Mouse (Mus musculus): Measurements from ENCODE around the gene Ercc6. TPM values are rescaled to one million over a fixed set of nuclear protein-coding genes. Genes with fewer than 3 reads are reported as not detected.

Ercc6 gene
- 26.5 and 28.2 TPM in 2 replicates for polyA plus RNA-seq (2014; fragmentation: Nextera tagmentation; extraction: Ambion mirVana)

DNA sequence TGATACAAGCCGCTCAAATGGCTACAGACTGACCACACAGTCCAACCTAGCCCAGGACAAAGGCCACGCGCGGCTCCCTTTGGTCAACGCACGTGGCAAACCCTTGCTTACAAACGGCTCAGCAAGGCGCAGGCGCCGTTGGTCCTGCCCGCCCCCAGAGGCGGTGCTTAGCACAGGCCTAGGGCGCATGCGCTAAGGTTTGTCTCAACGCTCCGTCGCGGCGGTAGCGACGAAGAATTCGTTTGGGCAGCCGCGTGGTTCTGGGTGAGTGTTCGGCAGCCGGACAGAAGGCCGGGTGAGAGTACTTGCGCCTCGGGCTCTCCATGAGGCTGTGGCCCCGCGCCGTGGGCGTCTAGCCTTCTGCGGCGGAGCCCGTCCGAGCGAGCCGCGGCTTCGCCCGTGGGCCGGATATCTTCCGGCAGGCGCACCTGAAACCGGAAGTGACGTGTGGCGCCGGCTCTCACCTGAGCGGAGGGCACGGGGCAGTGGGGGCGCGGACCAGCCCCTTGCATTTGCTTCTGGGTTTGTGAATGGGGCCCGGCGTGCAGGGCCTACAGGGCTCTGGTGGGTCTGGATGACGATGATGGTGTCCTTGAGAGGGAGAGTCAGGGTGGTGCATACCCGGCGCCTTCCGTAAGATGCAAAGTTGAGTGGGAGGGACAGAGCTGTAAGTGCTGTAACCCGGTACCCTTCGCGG, at the start of gene Ercc6:
Ercc6 (plus strand) TSS at position 186 of the 697 bp plus-strand sequence.
- ATAC-seq (ENCODE audit: insufficient number of reproducible peaks, low FRiP score, low TSS enrichment, low read depth), result peak; percentile 96
- Histone ChIP-seq H3K4me1 (ENCODE audit: control insufficient read depth, insufficient read depth, low read length) (0 out of 2 replicates have a peak, but pooled peaks cover 2% of the 10 kb centered on the region), H3K27me3 (ENCODE audit: control insufficient read depth, insufficient read depth, low read length) (no peaks in the 10 kb centered on the region), H3K36me3 (ENCODE audit: control insufficient read depth, insufficient read depth, low read length) (peaks cover 5% of the 10 kb centered on the region), H3K27ac (replicated peaks; ENCODE audit: low read depth, low read length) (peak within 1 kb of the TSS; percentile 68; the same call in 1 of the 2 replicates), H3K4me2 (ENCODE audit: low read depth, severe bottlenecking) (peak within 1 kb of the TSS; percentile 84), H3K9me3 (ENCODE audit: control insufficient read depth, low read length) (no peaks in the 10 kb centered on the region), H3K4me3 (ENCODE audit: low read depth, low read length) (peak within 1 kb of the TSS; percentile 74), H3K9ac (ENCODE audit: low read length) (peak within 1 kb of the TSS; percentile 78)
- peak; percentile 96 for DNase-seq (ENCODE audit: low spot score)
- under 1% methylated on average over 62 of the region's 62 CpGs for WGBS

- DNase-seq (ENCODE audit: low spot score) (peak; percentile 43), ATAC-seq (ENCODE audit: insufficient number of reproducible peaks, low FRiP score, low TSS enrichment, low read depth) (0 out of 2 replicates have a peak, but pooled peaks have one; percentile 26)
- 0% methylated on average over 66 of the region's 70 CpGs for WGBS
- no peaks in the 10 kb centered on the region for H3K9me3 ChIP-seq (ENCODE audit: control insufficient read depth, low read length)
- H3K27ac ChIP-seq (replicated peaks; ENCODE audit: low read depth, low read length), result no peak within 1 kb of the TSS
- no peak within 1 kb of the TSS for H3K9ac ChIP-seq (ENCODE audit: low read length)
- peak within 1 kb of the TSS; percentile 31 for H3K4me3 ChIP-seq (ENCODE audit: low read depth, low read length)
- peaks cover 77% of the 10 kb centered on the region for H3K27me3 ChIP-seq (ENCODE audit: control insufficient read depth, insufficient read depth, low read length)
- 0 out of 2 replicates have a peak, but pooled peaks cover 7% of the 10 kb centered on the region for H3K4me1 ChIP-seq (ENCODE audit: control insufficient read depth, insufficient read depth, low read length)
- H3K4me2 ChIP-seq (ENCODE audit: low read depth, severe bottlenecking), result peak within 1 kb of the TSS; percentile 57
- H3K36me3 ChIP-seq (ENCODE audit: control insufficient read depth, insufficient read depth, low read length), result no peaks in the 10 kb centered on the region
These were observed 48.5 kb upstream of the Ercc6 start, which contains the start of gene Slc18a3 for GRCm38 (mm10) chr14:32464601-32465505. TSS of gene Slc18a3 (minus strand) at chr14:32464850.

- no peak overlapping the region for H3K9ac ChIP-seq (ENCODE audit: low read length)
These were observed 47.8 kb upstream of the Ercc6 start for GRCm38 (mm10) chr14:32465506-32465870.

DNA sequence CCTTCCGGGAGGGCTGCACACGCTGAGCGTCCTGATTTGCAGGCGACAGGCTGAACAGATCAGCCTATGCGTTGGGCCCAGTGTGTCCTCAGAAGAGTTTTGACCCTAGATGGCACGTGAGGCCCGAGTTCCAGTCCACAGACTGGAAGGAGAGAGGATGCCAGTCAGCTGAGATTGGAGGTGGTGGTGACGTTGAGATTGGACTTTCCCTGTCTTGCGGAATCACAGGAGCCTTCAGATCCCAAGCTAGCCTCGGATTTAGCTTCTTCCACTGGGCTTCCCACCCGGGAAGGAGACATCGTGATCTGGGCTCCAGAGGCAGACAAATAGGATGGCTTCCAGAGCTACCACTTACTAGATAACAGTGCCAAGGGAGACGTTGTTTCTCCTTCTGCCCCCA, 47.4 kb upstream of the Ercc6 start, which contains the start of gene Chat:
Chat (minus strand) TSS at position 101 of the 400 bp plus-strand sequence.
- Histone ChIP-seq H3K9ac (ENCODE audit: low read length) (no peak within 1 kb of the TSS), H3K4me1 (ENCODE audit: control insufficient read depth, insufficient read depth, low read length) (0 out of 2 replicates have a peak, but pooled peaks cover 7% of the 10 kb centered on the region), H3K4me3 (ENCODE audit: low read depth, low read length) (peak within 1 kb of the TSS; percentile 31), H3K4me2 (ENCODE audit: low read depth, severe bottlenecking) (peak within 1 kb of the TSS; percentile 57), H3K27ac (replicated peaks; ENCODE audit: low read depth, low read length) (no peak within 1 kb of the TSS), H3K36me3 (ENCODE audit: control insufficient read depth, insufficient read depth, low read length) (no peaks in the 10 kb centered on the region), H3K27me3 (ENCODE audit: control insufficient read depth, insufficient read depth, low read length) (peaks cover 66% of the 10 kb centered on the region), H3K9me3 (ENCODE audit: control insufficient read depth, low read length) (no peaks in the 10 kb centered on the region)
- ATAC-seq (ENCODE audit: insufficient number of reproducible peaks, low FRiP score, low TSS enrichment, low read depth) (no peak), DNase-seq (ENCODE audit: low spot score) (no peak)
- WGBS, result 17% methylated on average over 13 of the region's 13 CpGs

More at GRCm38 (mm10) chr14:32465506-32465870, 47.8 kb upstream of the Ercc6 start:
- 3% methylated on average over 8 of the region's 11 CpGs for WGBS
- Histone ChIP-seq H3K4me1 (ENCODE audit: control insufficient read depth, insufficient read depth, low read length) (0 out of 2 replicates have a peak, but pooled peaks cover 7% of the 10 kb centered on the region), H3K36me3 (ENCODE audit: control insufficient read depth, insufficient read depth, low read length) (no peaks in the 10 kb centered on the region), H3K27ac (replicated peaks; ENCODE audit: low read depth, low read length) (no peak overlapping the region), H3K4me3 (ENCODE audit: low read depth, low read length) (no peak overlapping the region), H3K27me3 (ENCODE audit: control insufficient read depth, insufficient read depth, low read length) (peaks cover 71% of the 10 kb centered on the region), H3K9me3 (ENCODE audit: control insufficient read depth, low read length) (no peaks in the 10 kb centered on the region), H3K4me2 (ENCODE audit: low read depth, severe bottlenecking) (no peak overlapping the region)
- DNase-seq (ENCODE audit: low spot score), result no peak
- no peak for ATAC-seq (ENCODE audit: insufficient number of reproducible peaks, low FRiP score, low TSS enrichment, low read depth)

DNA sequence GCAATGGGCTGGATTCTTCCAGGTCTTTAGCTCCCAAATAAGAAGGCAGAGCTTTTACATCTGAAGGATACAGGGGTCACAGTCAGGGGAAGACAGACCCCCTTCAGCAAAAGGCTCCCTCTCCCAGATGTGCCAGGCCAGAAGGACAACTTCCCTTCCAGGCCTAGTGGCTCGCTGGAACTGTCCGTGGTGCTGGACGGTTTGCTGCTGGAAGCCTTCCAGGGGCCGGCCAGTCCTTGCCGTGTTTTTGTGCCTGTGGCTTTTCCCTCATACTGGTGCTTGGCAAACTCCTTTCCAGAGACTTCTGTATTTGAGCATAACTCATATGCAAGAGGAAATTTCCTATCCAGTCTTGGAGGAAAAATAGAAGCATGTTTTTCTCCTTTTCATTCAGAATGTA, 45.7 kb upstream of the Ercc6 start:
- H3K4me1 ChIP-seq (ENCODE audit: control insufficient read depth, insufficient read depth, low read length), result 0 out of 2 replicates have a peak, but pooled peaks cover 7% of the 10 kb centered on the region
- H3K36me3 ChIP-seq (ENCODE audit: control insufficient read depth, insufficient read depth, low read length), result no peaks in the 10 kb centered on the region
- H3K9me3 ChIP-seq (ENCODE audit: control insufficient read depth, low read length), result no peaks in the 10 kb centered on the region
- no peak overlapping the region for H3K9ac ChIP-seq (ENCODE audit: low read length)
- no peak overlapping the region for H3K27ac ChIP-seq (replicated peaks; ENCODE audit: low read depth, low read length)
- H3K4me3 ChIP-seq (ENCODE audit: low read depth, low read length), result no peak overlapping the region
- DNase-seq (ENCODE audit: low spot score) (peak; percentile 89), ATAC-seq (ENCODE audit: insufficient number of reproducible peaks, low FRiP score, low TSS enrichment, low read depth) (no peak)
- H3K4me2 ChIP-seq (ENCODE audit: low read depth, severe bottlenecking), result no peak overlapping the region
- WGBS, result 6% methylated on average over 5 of the region's 5 CpGs
- peaks cover 49% of the 10 kb centered on the region for H3K27me3 ChIP-seq (ENCODE audit: control insufficient read depth, insufficient read depth, low read length)

DNA sequence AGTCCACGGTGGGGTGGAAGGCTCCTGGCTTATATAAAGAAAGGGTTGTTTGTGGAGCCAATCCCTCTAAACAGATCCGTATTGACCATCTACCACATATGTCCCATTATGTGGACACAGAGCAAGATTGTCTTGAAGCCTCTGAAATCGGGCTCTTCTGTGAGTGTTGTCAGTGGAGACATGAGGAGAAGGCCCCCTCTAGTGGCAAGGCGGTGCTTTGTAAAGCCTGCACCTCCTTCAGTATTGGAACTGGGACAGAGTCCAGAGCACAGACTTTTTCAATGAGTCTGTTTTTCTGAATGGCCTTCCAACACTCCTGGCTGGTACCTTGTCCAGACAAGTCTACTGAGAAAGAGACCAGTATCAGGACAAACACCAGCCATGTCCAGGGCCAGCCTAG, 40.3 kb upstream of the Ercc6 start:
- DNase-seq (ENCODE audit: low spot score) (peak; percentile 65), ATAC-seq (ENCODE audit: insufficient number of reproducible peaks, low FRiP score, low TSS enrichment, low read depth) (no peak)
- Histone ChIP-seq H3K4me1 (ENCODE audit: control insufficient read depth, insufficient read depth, low read length) (no peaks in the 10 kb centered on the region), H3K36me3 (ENCODE audit: control insufficient read depth, insufficient read depth, low read length) (no peaks in the 10 kb centered on the region), H3K27me3 (ENCODE audit: control insufficient read depth, insufficient read depth, low read length) (no peaks in the 10 kb centered on the region), H3K9me3 (ENCODE audit: control insufficient read depth, low read length) (no peaks in the 10 kb centered on the region), H3K4me2 (ENCODE audit: low read depth, severe bottlenecking) (no peak overlapping the region), H3K4me3 (ENCODE audit: low read depth, low read length) (no peak overlapping the region), H3K27ac (replicated peaks; ENCODE audit: low read depth, low read length) (no peak overlapping the region), H3K9ac (ENCODE audit: low read length) (no peak overlapping the region)
- 8% methylated on average over 4 of the region's 4 CpGs for WGBS

DNA sequence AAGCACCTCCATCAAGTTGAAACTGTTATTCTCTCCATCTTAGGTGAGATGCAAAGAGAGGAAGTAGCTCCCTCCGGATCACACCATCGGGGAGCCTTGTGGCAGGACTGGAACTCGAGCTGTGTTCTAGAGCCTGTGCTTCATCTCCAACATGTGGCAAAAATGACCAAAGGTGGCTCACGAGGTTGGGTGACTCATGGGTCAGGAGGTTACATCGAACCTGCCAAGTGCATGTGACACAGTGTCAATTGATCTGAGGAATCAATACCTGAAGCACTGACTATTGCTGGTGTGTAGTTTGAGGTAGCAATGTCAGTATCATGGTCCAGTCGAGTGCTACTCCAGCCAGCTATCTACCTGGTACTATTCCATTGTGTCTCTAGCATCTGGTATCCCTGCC, 36.8 kb upstream of the Ercc6 start:
- H3K9ac ChIP-seq (ENCODE audit: low read length), result no peak overlapping the region
- H3K4me3 ChIP-seq (ENCODE audit: low read depth, low read length), result no peak overlapping the region
- 80% methylated on average over 6 of the region's 6 CpGs for WGBS
- H3K27me3 ChIP-seq (ENCODE audit: control insufficient read depth, insufficient read depth, low read length), result no peaks in the 10 kb centered on the region
- no peak overlapping the region for H3K27ac ChIP-seq (replicated peaks; ENCODE audit: low read depth, low read length)
- no peaks in the 10 kb centered on the region for H3K4me1 ChIP-seq (ENCODE audit: control insufficient read depth, insufficient read depth, low read length)
- H3K36me3 ChIP-seq (ENCODE audit: control insufficient read depth, insufficient read depth, low read length), result no peaks in the 10 kb centered on the region
- H3K9me3 ChIP-seq (ENCODE audit: control insufficient read depth, low read length), result no peaks in the 10 kb centered on the region
- no peak overlapping the region for H3K4me2 ChIP-seq (ENCODE audit: low read depth, severe bottlenecking)
- DNase-seq (ENCODE audit: low spot score) (no peak), ATAC-seq (ENCODE audit: insufficient number of reproducible peaks, low FRiP score, low TSS enrichment, low read depth) (no peak)

- DNase-seq (ENCODE audit: low spot score) (no peak), ATAC-seq (ENCODE audit: insufficient number of reproducible peaks, low FRiP score, low TSS enrichment, low read depth) (no peak)
- no peak overlapping the region for H3K4me3 ChIP-seq (ENCODE audit: low read depth, low read length)
- no peaks in the 10 kb centered on the region for H3K4me1 ChIP-seq (ENCODE audit: control insufficient read depth, insufficient read depth, low read length)
- no peaks in the 10 kb centered on the region for H3K27me3 ChIP-seq (ENCODE audit: control insufficient read depth, insufficient read depth, low read length)
- WGBS, result 73% methylated on average over 1 of the region's 1 CpGs
- no peak overlapping the region for H3K27ac ChIP-seq (replicated peaks; ENCODE audit: low read depth, low read length)
- no peak overlapping the region for H3K4me2 ChIP-seq (ENCODE audit: low read depth, severe bottlenecking)
- H3K9ac ChIP-seq (ENCODE audit: low read length), result no peak overlapping the region
- no peaks in the 10 kb centered on the region for H3K36me3 ChIP-seq (ENCODE audit: control insufficient read depth, insufficient read depth, low read length)
- no peaks in the 10 kb centered on the region for H3K9me3 ChIP-seq (ENCODE audit: control insufficient read depth, low read length)
These were observed 35.7 kb upstream of the Ercc6 start for GRCm38 (mm10) chr14:32477581-32477980.
